Mouse (Mus musculus) gastrocnemius, postnatal 14 days (tissue): ENCODE measurements around the gene Cfap97d2. TPM values are rescaled to one million over a fixed set of nuclear protein-coding genes. Genes with fewer than 3 reads are reported as not detected.

Experiments
- DNase-seq: peaks from one replicate; pipeline ENCODE4 v3.0.0; 2021; ENCODE audit warnings: mixed read lengths
- intact Hi-C: fragments of 180-260 bp; cut with DNase I; formaldehyde crosslinking; loops from one replicate; pipeline ENCODE4 v1.15.1; 2025; ENCODE audit warnings: low total_unique reads
- long read RNA-seq, 2 experiments: library from polyadenylated mRNA; stranded (forward); transcript quantifications; one replicate each; pipeline ENCODE4 v2.0.0; 2021
- total RNA-seq, 2 experiments: library from RNA; stranded (reverse); gene quantifications; 2 replicates each; pipeline ENCODE4 v1.2.3; 2021

Cfap97d2 gene
- total RNA-seq = not detected
- long read RNA-seq, experiment 1 = 0 reads
- long read RNA-seq, experiment 2 = 0 reads

- DNase-seq = peak; percentile 63
These were observed at the start of gene Cfap97d2 for GRCm38 (mm10) chr8:13705668-13706067. Gene Cfap97d2, plus strand, starts transcription at chr8:13705889.

DNA sequence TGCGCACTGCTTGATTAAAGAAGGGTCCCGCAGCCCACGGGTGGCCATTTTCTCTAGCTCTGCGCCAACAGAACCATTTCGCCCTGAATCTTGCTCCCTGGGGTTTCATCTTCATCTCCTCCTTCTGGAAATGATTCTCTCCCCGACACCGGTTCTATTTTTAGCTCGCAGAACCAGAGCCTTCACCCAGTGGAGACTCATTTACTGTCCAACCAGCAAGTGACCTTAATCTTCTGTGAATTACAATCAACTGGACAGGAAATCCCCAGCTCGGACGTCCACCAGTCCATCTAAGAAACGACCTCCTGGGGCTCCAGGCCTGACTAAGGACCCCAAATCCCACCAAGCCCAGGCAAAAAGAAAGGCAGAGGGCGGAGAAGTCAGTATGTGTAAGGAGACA, 48.2 kb upstream of the Cfap97d2 start:
- DNase-seq = peak; percentile 4
- intact Hi-C loops = no loop called here

More at GRCm38 (mm10) chr8:13705668-13706067, at the start of gene Cfap97d2:
- intact Hi-C loops = no loop called here

DNA sequence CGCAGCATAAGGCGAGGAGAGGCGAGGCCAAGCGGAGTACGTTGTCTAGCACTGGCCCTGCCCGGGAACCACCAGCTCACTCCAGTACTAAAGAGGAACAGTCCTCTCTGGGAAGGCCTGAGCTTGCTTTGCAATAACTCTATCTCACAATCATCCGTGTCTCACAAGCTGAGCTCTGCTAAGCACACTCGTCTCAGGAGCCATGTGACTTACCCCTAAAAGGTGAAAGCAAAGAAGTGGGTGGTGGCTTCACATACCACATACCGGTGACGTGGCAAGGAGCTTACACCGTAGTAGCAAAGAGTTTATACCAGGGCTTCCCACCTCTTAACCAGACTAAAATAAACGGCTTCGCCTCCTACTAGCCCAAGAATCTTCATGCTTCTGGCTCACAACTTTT, 45.4 kb upstream of the Cfap97d2 start:
- no peak for DNase-seq
- intact Hi-C loops = no loop called here

GRCm38 (mm10) chr8:13664711-13665210, 40.9 kb upstream of the Cfap97d2 start:
- intact Hi-C loops = no loop called here
- no peak for DNase-seq

DNA sequence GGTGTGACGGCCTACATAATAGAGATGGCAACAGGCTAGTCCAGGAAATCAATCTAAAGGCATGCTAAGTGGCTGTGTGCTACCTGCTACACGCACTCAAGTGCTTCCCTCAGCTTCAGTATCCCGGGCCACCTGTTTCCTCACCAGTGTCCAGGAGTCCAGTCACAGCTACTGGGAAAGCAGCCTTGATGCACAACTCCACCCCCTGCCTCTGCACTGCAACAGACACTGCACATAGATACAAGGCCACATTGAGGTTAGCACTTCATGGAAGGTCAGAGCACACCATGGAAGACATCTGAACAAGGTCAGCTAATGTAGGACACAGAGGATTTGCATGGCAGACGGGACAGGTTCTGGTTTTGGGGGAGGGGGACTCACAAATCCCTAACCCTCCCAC, 40.2 kb upstream of the Cfap97d2 start:
- DNase-seq = no peak
- intact Hi-C loops = no loop called here

DNA sequence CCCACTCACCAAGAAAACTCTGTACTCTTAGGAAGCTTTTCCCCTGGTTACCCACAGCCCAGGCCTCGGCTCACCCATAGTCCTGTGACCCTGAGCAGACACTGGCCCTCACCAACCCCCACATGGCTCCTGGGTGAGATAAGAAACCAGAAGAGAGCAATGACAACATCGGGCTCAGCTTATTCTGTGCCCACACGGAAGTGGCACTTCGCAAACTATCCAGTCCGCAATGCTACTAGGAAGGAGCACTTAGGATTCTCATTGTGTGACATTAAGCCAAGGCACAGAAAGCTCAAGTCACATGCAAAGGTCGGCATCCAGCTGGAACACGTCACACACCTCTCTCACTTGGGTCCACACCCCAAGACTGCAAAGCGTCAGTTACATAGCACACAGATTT, 39.7 kb upstream of the Cfap97d2 start:
- intact Hi-C loops = no loop called here
- no peak for DNase-seq

DNA sequence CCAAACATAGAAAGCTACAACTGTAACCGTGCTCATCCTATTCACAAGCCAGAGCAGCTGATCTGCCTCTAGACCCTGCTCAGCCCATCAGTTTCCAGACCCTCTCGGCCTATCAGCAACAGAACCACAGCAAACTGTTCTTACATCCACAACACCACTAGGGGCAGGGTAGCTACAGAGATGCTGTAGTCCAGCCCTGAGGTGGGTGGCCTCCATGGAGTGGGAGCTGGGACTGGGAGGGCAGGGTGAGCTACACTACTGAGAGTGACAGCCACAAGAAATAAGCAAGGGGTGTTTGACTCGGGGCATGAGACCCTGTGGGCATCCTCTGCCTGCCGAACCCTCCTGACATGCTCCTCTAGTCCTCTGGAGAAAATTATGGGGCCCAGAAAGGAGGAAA, 37.8 kb upstream of the Cfap97d2 start:
- intact Hi-C loops = no loop called here
- peak; percentile 57 for DNase-seq

DNA sequence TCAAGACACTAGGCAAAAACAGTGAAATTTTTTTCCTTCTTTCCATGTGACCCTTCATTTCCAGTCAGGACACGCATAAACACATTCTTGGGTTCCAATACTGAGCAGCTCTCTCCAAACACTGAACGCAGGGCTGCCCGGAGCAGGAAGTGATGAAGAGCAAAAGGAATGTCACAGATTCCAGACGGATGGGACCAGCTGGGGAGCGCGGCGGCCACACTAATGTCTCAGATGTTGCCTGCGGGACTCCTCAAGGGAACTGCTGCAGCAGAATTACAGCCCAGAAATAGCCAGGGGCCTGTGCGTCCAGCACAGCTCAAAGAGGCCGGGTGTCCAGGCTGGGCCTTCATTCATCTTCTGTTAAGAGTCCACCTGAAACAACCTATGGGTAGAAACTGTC, 37.3 kb upstream of the Cfap97d2 start:
- intact Hi-C loops = no loop called here
- DNase-seq = peak; percentile 82

GRCm38 (mm10) chr8:13670011-13670471, 35.6 kb upstream of the Cfap97d2 start:
- intact Hi-C loops = no loop called here
- peak; percentile 56 for DNase-seq

GRCm38 (mm10) chr8:13671246-13672003, 34.3 kb upstream of the Cfap97d2 start:
- intact Hi-C loops = no loop called here
- DNase-seq = no peak

DNA sequence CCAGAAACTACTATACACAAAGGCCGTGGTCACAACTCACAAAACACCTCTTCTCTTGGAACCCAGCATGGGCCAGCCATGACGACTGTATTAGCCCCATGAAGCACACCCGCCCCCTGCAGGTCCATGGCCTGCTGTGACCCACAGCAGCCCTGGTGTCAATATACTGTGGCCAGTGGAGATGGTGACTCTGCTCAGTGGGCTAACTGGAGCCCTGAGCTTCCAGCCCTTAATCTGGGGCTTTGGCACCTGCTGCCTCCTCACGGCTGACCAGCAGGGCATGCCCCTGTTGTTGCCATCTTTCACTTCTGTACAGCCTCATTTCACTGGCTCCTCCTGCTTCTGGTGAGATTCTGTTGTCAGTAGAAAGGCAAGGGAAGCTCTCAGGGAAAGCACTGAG, 32.5 kb upstream of the Cfap97d2 start:
- intact Hi-C loops = no loop called here
- DNase-seq = peak; percentile 57

DNA sequence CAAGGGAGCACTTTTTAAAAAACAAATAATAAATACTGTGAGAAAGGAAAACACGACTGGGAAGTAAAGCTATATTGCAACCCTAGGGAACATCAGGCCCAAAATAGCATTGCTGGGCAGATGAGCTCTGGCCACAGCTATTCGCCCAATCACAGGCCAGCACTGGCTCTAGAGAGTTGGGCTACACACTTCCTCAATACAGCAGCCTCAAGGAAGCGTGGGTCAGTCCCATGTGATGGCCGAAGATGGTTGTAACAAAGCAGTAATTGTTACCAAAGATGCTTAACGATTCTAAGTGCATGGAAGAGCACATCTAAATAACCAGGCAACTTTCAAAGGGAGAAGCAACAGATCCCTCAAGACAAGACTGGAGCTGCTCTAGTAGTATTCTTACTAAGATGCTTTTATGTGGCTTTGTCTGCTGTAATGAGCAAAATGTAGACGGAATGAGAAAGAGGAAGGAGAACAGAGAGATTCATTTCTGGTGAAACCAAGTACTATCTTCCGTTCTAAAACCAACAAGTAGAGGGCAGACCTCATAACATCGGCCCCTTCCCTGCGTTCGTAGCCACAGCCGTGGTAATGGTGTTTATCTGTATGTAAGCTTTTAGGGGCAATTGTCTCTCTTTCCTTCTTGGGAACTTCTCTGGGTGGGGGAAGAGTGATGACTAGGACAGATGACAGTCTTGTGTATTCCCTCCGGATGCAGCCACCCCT, 31.2 kb upstream of the Cfap97d2 start:
- intact Hi-C loops = no loop called here
- peak; percentile 61 for DNase-seq

DNA sequence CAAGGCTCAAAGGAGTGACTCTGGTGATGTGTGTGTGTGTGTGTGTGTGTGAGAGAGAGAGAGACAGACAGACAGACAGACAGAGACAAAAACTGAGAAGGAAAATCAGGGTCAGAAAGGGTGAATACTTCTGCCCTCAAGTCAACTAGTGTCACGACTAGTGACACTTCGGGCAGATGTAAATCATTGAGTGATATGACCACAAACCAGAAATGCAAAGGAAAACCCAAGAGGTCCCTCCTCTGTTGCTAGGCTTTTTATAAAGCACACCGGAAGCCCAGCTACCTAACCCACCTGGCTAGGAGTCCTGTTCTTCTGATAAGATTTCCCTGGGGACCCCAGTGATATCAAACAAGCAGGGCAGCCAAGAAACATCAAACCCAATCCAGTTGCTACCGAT, 30.6 kb upstream of the Cfap97d2 start:
- intact Hi-C loops = no loop called here
- no peak for DNase-seq

DNA sequence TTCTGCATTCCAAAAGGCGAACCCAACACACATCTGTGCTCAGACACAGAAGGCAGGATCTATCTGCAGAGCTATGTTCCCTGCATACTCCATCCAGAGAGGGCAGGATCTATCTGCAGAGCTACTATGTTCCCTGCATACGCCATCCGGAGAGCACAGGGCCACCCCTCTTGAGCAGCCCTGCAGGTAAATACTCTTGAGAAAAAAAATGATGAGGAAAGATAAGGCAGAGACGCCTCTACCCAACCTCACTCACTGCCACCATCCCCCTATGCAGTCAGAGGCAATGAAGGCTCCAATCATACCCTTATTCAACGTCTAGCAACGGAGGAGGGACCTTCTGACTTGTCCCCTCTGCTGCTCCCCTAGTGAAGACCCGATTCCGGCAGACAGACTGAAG, 30.2 kb upstream of the Cfap97d2 start:
- intact Hi-C loops = no loop called here
- DNase-seq = no peak

- DNase-seq = peak; percentile 78
- intact Hi-C loops = no loop called here
These were observed 29.4 kb upstream of the Cfap97d2 start for GRCm38 (mm10) chr8:13676302-13676700.

GRCm38 (mm10) chr8:13676701-13677412, 28.8 kb upstream of the Cfap97d2 start:
- intact Hi-C loops = no loop called here
- peak; percentile 75 for DNase-seq

- intact Hi-C loops = no loop called here
- peak; percentile 96 for DNase-seq
These were observed 28.2 kb upstream of the Cfap97d2 start, which contains the start of gene Rasa3 for GRCm38 (mm10) chr8:13677413-13677883. Gene Rasa3, minus strand, starts transcription at chr8:13677603.

DNA sequence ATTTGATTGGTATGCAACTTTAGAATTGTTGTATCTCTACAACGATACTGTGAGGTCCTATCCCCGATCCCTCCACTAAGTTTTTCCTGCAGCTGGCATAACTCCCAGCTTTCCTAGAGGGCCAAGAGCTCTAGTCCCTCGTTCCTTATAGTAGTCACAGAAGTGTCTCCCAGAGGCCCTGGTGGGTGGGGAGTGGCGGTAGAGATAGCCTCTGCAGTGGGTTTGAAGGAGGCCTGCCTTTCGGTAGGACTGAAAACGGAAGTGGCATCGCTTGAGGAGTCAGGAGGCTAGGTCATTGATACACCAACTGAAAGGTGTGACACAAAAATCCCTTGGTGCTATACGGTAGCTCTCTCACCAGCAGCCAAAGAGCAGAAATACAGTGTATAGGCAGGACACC, 27.5 kb upstream of the Cfap97d2 start:
- intact Hi-C loops = no loop called here

GRCm38 (mm10) chr8:13684131-13684530, 21.6 kb upstream of the Cfap97d2 start:
- intact Hi-C loops = loop anchor here (5.0 kb wide), 1 partner anchor 77 kb away; no protein-coding TSS in a partner anchor
- no peak for DNase-seq

More for the DNA sequence above, 27.5 kb upstream of the Cfap97d2 start:
- DNase-seq = no peak
